Mouse (Mus musculus) layer of hippocampus, postnatal 25 days (tissue): ENCODE data around the gene Ctnna3. TPM values are rescaled to one million over a fixed set of nuclear protein-coding genes. Genes with fewer than 3 reads are reported as not detected.
"Not testable (repeated sequence)": the region's sequence is repeated elsewhere in the genome, so short reads cannot be mapped to it uniquely, and the experiment has no call there.

Experiments used
- DNase-seq, 2 experiments: peaks; one replicate each; pipeline ENCODE4 v3.0.0; 2022; ENCODE audit warnings: mixed read lengths in 2 of 2, low spot score in 1 of 2; ENCODE audit errors: extremely low spot score in 1 of 2
- total RNA-seq, 2 experiments: library from RNA; stranded (reverse); gene quantifications; 2 replicates each; pipeline ENCODE4 v1.2.3; 2021

Ctnna3 gene
- total RNA-seq, 2 experiments from 2014 or later: 1.5 to 1.7 TPM

DNA sequence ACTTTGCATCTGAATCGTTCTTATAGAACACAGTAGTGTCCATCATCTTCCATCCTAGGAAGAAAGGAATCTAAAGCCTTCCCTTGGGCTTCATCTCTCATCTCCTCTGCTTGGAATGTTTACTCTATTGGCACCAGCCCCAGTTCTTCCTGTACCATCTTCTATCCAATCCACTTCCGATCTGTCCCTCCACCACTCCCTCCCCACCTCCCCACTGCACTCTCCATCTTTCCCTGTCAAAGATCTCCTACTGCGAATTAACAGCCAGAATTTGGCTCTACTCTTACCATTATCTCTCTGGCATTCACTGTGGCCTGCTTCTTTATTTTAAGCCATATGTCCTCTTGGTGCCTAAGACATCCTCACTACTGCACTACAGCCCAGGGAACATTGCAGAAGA lies 688.9 kb downstream of the Ctnna3 start:
- no peak for DNase-seq

- no peak for DNase-seq
These were observed 700.7 kb downstream of the Ctnna3 start for GRCm38 (mm10) chr10:64130397-64131150.

GRCm38 (mm10) chr10:64133461-64133860 lies 703.6 kb downstream of the Ctnna3 start:
- no peak for DNase-seq

DNA sequence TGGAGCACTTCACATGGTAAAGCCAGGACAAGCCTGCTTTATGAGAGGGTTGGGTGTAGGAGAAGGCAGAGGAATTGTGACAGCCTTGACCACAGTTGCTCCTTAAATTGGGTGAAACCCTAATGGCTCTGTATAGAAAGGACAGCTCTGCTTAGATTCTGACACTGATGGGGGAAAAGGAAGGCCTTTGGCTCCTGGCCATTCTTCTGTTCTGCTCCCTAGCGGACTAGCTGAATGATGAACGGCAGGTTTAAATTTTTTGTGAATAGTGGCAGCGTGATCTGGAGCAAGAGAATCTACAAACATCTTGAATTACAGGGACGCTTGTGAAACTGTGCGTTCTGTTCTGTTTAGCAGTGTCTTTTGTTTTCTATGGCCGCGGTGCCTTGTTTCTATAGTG lies 705.6 kb downstream of the Ctnna3 start:
- DNase-seq: no peak

GRCm38 (mm10) chr10:64146511-64146910 lies 716.6 kb downstream of the Ctnna3 start:
- no peak for DNase-seq

GRCm38 (mm10) chr10:64181696-64182095 lies 751.8 kb downstream of the Ctnna3 start:
- peak in 1 of 2 experiments; percentile 4 for DNase-seq

- no peak for DNase-seq
These were observed 752.8 kb downstream of the Ctnna3 start for GRCm38 (mm10) chr10:64182731-64183130.

DNA sequence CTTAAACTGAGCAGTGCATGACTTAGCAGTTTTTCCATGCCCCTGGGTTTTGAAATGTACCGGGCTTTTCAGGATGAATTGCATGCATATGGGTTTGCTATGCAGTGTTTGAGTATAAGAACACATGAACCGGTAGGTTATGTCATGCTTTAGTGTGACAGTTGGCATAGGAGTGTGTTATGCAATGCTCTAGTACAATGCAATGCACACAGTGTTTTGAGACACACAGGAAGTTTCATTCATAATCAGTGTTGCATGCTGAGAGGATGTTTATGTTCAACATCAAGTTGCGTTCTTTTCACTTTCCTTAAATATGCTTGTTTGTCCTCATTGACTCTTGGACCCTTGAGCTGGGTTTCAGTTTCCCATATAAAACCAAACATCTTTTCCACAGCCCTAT lies 758.1 kb downstream of the Ctnna3 start:
- no peak for DNase-seq

GRCm38 (mm10) chr10:64197584-64197983 lies 767.7 kb downstream of the Ctnna3 start:
- DNase-seq: no peak

GRCm38 (mm10) chr10:64215632-64216031 lies 785.7 kb downstream of the Ctnna3 start:
- no peak for DNase-seq

GRCm38 (mm10) chr10:64223023-64223422 lies 793.1 kb downstream of the Ctnna3 start:
- DNase-seq: no peak

DNA sequence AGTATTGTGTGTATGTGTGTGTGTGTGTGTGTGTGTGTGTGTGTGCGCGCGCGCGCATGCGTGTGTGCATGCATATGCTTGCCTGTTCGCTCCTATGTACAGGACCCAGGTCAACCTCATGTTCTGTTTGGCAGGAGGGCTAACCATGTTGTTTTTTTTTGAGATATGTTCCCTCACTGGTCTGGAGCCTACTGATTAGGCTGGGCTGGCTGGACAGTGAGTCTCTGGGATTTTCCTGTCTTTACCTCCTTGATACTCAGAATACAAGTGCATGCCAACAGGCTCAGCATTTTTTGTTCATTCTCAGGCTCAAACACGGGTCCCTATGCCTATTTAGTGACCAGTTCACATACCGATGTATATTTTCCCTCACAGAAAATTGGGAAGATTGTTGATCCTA lies 794.1 kb downstream of the Ctnna3 start:
- no peak for DNase-seq

- DNase-seq: no peak
These were observed 794.5 kb downstream of the Ctnna3 start for GRCm38 (mm10) chr10:64224424-64224823.

DNA sequence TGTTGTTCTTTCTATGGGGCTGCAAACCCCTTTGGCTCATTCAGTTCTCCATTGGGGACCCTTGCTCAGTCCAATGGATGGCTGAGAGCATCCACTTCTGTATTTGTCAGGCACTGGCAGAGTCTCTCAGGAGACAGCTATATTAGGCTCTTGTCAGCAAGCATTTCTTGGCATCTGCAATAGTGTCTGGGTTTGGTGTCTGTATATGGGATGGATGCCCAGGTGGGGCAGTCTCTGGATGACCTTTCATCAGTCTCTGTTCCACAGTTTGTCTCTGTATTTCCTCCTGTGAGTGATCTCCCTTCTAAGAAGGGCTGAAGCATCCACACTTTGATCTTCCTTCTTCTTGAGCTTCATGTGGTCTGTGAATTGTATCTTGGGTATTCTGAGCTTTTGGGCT lies 795.9 kb downstream of the Ctnna3 start:
- DNase-seq: not testable (repeated sequence)

DNA sequence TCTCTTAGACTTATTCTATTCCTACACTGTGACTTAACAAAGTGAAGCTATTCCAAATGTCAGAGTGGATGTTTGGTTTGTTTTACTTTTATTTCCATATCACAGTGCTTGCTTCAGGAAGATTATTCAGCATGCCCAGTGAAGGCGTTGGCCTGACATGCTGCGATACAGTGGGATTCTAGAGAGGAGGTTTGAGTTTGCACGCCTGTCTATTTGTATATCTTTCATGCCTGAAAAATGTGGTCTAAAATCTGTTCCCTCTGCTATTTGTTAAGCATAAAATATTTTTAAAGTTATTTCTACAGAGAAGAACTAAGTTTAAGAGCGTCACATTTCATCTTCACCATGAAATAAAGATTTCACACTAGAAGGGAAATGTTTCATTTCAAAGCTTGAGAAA lies 813.5 kb downstream of the Ctnna3 start:
- no peak for DNase-seq

- DNase-seq: no peak
These were observed 838.3 kb downstream of the Ctnna3 start for GRCm38 (mm10) chr10:64268156-64268555.

DNA sequence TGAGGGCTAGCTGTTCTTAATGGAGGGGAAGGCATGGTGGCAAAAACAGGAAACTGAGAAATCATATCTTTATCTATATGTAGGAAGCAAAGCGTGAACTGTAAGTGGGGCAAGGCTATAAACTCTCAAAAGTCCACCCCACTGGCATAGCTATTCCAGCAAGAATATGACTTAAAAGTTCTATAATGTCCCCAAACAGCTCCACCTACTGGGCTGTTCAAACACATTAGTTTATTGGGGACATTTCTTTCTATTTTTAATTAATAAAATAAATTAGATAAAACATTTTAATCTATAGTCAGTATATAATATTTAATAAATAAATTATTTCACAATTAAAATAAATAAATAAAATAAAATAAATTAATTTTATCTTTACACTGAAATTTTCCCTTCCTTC lies 845.2 kb downstream of the Ctnna3 start:
- no peak for DNase-seq

- DNase-seq: no peak
These were observed 848.9 kb downstream of the Ctnna3 start for GRCm38 (mm10) chr10:64278836-64279235.

DNA sequence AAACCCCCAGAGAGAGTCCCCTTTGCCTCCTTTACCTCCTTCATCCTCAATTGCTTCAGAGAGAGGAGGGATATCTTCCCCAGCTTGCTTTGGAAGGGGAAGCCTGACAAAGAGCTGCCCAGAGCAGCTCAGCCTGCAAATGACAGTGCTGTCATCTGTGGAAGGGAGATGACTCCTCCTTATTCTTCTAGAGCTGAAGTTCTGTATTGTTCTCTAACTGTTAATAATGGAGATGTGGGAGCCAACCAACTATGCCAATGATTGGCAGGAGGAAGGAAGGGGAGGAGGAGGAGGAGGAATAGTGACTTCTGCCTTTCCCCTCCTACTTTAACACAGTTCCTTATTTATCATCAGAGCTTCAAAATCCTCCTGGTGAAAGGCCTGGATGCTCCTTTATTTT lies 875.9 kb downstream of the Ctnna3 start:
- no peak for DNase-seq

DNA sequence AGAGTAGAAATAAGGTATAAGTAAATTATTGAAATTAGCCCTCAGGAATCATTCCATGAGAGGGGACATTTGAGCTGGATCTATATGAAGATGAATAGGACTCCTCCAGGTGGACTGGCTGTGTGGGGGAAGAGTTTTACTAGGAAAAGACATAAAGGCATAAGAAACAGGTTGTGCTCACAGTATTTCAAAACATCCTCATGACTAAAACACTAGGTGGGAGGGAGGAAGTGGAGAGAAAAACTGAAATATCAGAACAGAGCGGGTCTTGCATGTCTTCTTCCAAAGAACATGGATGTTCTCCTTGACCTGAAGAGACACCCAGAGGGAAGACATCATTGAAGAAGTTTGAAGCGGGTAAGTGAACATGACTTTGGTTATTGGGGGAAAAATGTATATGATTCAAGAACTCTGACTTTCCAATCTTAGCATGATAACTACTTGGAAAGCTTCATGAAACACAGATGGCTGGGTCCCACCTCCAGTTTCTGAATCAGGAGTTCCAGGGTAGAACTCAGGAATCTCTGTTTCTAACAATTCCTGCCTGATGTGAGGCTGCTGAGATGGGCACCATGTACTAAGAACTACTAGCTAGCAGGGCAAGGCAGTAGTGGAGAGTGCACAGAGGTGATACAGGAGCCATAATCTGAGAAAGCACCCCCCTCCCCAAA lies 881.9 kb downstream of the Ctnna3 start:
- DNase-seq: no peak

DNA sequence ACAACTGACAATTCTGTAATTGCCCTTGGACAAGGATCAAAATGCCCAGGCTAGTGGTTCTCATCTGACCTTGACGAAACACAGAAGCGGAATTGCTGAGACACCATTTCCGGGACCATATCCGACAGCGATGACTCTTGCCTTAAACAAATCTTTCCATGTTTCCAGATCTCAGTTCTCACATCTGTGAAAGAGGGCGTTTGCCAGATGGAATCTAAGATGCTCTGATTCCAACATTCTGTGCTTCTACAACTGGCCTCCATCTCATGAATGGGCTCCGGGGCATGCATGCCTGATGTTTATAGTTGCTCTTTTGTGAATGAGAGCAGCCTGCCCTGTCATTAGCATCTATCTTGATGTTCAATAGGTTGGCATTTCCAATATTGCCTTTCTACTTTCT lies 890.4 kb downstream of the Ctnna3 start:
- DNase-seq: peak in 1 of 2 experiments; percentile 3
